8 mouse cellular contexts compared by ENCODE assay signal in the genomic region with DNA sequence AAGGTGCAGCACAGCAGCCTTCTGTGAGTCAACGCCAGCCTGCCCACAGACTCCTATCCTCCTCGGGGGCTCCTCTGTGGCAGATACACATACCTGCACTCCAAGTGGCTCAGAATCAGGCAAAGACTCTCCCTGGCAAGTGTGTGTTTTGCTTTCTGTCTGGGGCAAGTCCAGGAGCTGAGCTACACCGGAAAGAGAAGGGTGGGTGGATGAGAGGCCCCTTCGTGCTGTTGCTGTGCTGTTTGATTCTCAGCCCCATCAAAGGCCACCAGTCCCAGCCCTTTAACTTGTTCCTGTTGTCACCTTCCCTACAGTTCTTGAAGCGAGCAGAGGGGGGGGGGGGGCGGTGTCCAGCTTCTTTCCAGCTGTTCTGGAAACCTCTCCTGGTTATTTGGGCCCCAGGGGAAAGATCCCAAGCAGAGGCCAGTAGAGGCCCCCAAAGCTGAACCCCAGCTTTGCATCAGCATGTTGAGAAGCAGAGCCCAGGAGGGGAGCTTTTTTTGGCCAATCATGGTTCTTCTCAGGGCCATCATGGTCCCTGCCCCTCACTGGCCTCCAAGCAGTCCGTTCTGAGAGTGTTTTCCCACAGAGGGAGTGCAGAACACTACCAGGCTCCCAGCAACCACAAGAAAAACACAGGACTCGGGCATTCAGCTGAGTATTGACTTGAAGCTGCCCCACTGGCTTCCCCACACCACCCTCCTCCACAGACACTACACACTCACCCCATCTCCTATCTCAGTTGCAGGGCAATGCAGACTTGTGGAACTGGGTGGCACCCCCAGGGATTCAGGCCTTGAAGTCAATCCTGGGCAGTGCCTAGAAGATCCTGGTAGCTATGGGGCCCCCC. TPM values are rescaled to one million over a fixed set of nuclear protein-coding genes. Genes with fewer than 3 reads are reported as not detected.
DNase-seq lines count a peak whose midpoint lies in the region; ATAC-seq and TF ChIP-seq lines count a peak whose summit lies in the region.

No protein-coding gene starts in this region.

- H3K27ac ChIP-seq in heart, adult 2 months, result peak overlapping the region; percentile 43
- H3K27ac ChIP-seq in embryonic fibroblast, embryonic 13.5 days (ENCODE audit: insufficient read depth, low read length), result no peak overlapping the region
- 0 out of 2 replicates have a peak overlapping the region, but pooled peaks have one; percentile 9 for H3K27ac ChIP-seq in liver, embryonic 15.5 days (replicated peaks)
- no peak overlapping the region for H3K27ac ChIP-seq in forebrain, embryonic 16.5 days (ENCODE audit: low read length)

- peak overlapping the region; percentile 1; the same call in 1 of the 2 replicates for H3K9ac ChIP-seq in heart, adult 2 months (ENCODE audit: low read depth, low read length)
- H3K9ac ChIP-seq in liver, embryonic 15.5 days, result no peak overlapping the region
- no peak overlapping the region for H3K9ac ChIP-seq in forebrain, embryonic 16.5 days (replicated peaks; ENCODE audit: low read depth, low read length)

- no peaks in the 10 kb centered on the region for H3K4me1 ChIP-seq in heart, adult 2 months (ENCODE audit: control insufficient read depth, insufficient read depth, low read length)
- H3K4me1 ChIP-seq in embryonic fibroblast, embryonic 13.5 days (ENCODE audit: control insufficient read depth, insufficient read depth, low read length), result no peaks in the 10 kb centered on the region
- H3K4me1 ChIP-seq in liver, embryonic 15.5 days (replicated peaks), result peaks cover 34% of the 10 kb centered on the region
- no peaks in the 10 kb centered on the region for H3K4me1 ChIP-seq in forebrain, embryonic 16.5 days (replicated peaks; ENCODE audit: control insufficient read depth, insufficient read depth, low read length)

- no peaks in the 10 kb centered on the region for H3K36me3 ChIP-seq in heart, adult 2 months (ENCODE audit: control insufficient read depth, insufficient read depth, low read length)
- no peaks in the 10 kb centered on the region for H3K36me3 ChIP-seq in C2C12 (ENCODE audit: control insufficient read depth, insufficient read depth)
- no peaks in the 10 kb centered on the region for H3K36me3 ChIP-seq in liver, embryonic 15.5 days (replicated peaks)
- H3K36me3 ChIP-seq in forebrain, embryonic 16.5 days (ENCODE audit: control insufficient read depth, insufficient read depth), result no peaks in the 10 kb centered on the region

- intact Hi-C loops in heart, adult 2 months (cut with DNase I), result loop anchor here (10.0 kb wide), 1 partner anchor 386 kb away; no protein-coding TSS in a partner anchor

- H3K9me3 ChIP-seq in liver, embryonic 15.5 days (replicated peaks), result no peaks in the 10 kb centered on the region
- H3K9me3 ChIP-seq in forebrain, embryonic 16.5 days (ENCODE audit: control insufficient read depth, low read length), result no peaks in the 10 kb centered on the region

- DNase-seq in heart, adult 2 months, result peak; percentile 26 to 39
- no peak for DNase-seq in heart, adult 8-10 months (ENCODE audit: low spot score)
- no peak for DNase-seq in layer of hippocampus, postnatal 10 days (ENCODE audit: low spot score in 2 of 2)

- 36% methylated on average over 8 of the region's 8 CpGs for WGBS in heart, adult 2 months
- 24% methylated on average over 8 of the region's 8 CpGs for WGBS in liver, embryonic 15.5 days (ENCODE audit: insufficient replicate concordance)
- 43% methylated on average over 8 of the region's 8 CpGs for WGBS in forebrain, embryonic 16.5 days

- no peaks in the 10 kb centered on the region for H3K27me3 ChIP-seq in heart, adult 2 months (ENCODE audit: control insufficient read depth, insufficient read depth, low read length)
- H3K27me3 ChIP-seq in C2C12 (ENCODE audit: control insufficient read depth, insufficient read depth, insufficient read length), result no peaks in the 10 kb centered on the region
- no peaks in the 10 kb centered on the region for H3K27me3 ChIP-seq in liver, embryonic 15.5 days
- no peaks in the 10 kb centered on the region for H3K27me3 ChIP-seq in forebrain, embryonic 16.5 days (replicated peaks; ENCODE audit: control insufficient read depth, insufficient read depth, low read length)

- H3K79me3 ChIP-seq in C2C12 (ENCODE audit: low read depth), result no peaks in the 10 kb centered on the region

- H3ac ChIP-seq in C2C12 (ENCODE audit: control insufficient read depth, insufficient read length, low read depth), result peak overlapping the region; percentile 24

- TF ChIP-seq EP300 in heart, adult 2 months (IDR thresholded peaks at IDR 0.05; ENCODE audit: insufficient read depth, low read depth, low read length), result no peak

- H3K4me3 ChIP-seq in heart, adult 2 months, result peak overlapping the region; percentile 36
- peak overlapping the region; percentile 29 for H3K4me3 ChIP-seq in C2C12 (ENCODE audit: insufficient read depth, poor library complexity, severe bottlenecking)
- peak overlapping the region; percentile 62 for H3K4me3 ChIP-seq in embryonic fibroblast, embryonic 13.5 days (ENCODE audit: insufficient read depth, low read length)
- H3K4me3 ChIP-seq in liver, embryonic 15.5 days (replicated peaks), result peak overlapping the region; percentile 33
- H3K4me3 ChIP-seq in forebrain, embryonic 16.5 days (replicated peaks; ENCODE audit: low read length), result no peak overlapping the region

- no peak for ATAC-seq in liver, embryonic 15.5 days (ENCODE audit: insufficient read depth)
- no peak for ATAC-seq in frontal cortex, adult (ENCODE audit: low TSS enrichment)
- ATAC-seq in forebrain, embryonic 16.5 days, result no peak

- no peak for TF ChIP-seq CTCF in heart, adult 2 months (IDR thresholded peaks at IDR 0.05)
- TF ChIP-seq CTCF in C2C12 (IDR thresholded peaks at IDR 0.05; ENCODE audit: control insufficient read depth, insufficient read depth, insufficient read length), result no peak
- no peak for TF ChIP-seq CTCF in embryonic fibroblast, embryonic 13.5 days (IDR thresholded peaks at IDR 0.05; ENCODE audit: borderline replicate concordance, insufficient read depth, low read length)

- no peak for TF ChIP-seq POLR2A in heart, adult 2 months (IDR thresholded peaks at IDR 0.05; ENCODE audit: insufficient read depth, low read depth, low read length)
- no peak; the same call in 1 of the 2 replicates for TF ChIP-seq POLR2A in embryonic fibroblast, embryonic 13.5 days (IDR thresholded peaks at IDR 0.05; ENCODE audit: low read depth, low read length)

- H3K4me2 ChIP-seq in liver, embryonic 15.5 days, result peak overlapping the region; percentile 49
- no peak overlapping the region for H3K4me2 ChIP-seq in forebrain, embryonic 16.5 days (ENCODE audit: low read length)

- H3K79me2 ChIP-seq in heart, adult 2 months (replicated peaks; ENCODE audit: control insufficient read depth, insufficient read depth, low read length), result no peaks in the 10 kb centered on the region
- H3K79me2 ChIP-seq in C2C12 (ENCODE audit: control insufficient read depth, insufficient read depth), result no peaks in the 10 kb centered on the region

TF ChIP-seq in C2C12, 6 proteins besides CTCF, POLR2A, EP300 and RAD21:
- TF ChIP-seq MYOG (IDR thresholded peaks at IDR 0.05; ENCODE audit: control insufficient read depth, extremely low read depth, insufficient read length) (no peak), CEBPB (IDR thresholded peaks at IDR 0.05; ENCODE audit: low read depth) (no peak)

RNA-seq across cellular contexts. Expression of gene Ikbke, which starts 0.6 kb away (rescaled TPM):
- total RNA-seq in heart, adult 2 months (2021), result 1 to 10 TPM; 1.5 TPM
- 3.4 and 4.7 TPM in 2 replicates for polyA plus RNA-seq in heart, adult 2 months (2012; rRNA removed)
- 1 to 10 TPM in 3 of 4 experiments, under 1 TPM in 1; 0.95 to 1.4 (median 1.1) TPM for total RNA-seq in heart, adult 8-10 months (2022)
- polyA plus RNA-seq in C2C12 (2012; fragmentation: generic; extraction: Trizol), result 1.4 TPM
- 14.6 and 16.2 TPM in 2 replicates for polyA plus RNA-seq in embryonic fibroblast, embryonic 13.5 days (2011; ENCODE audit: insufficient read length, low read depth, missing spikeins)
- 6.6 and 9.7 TPM in 2 replicates for polyA plus RNA-seq in liver, embryonic 15.5 days (2015; fragmentation: Nextera tagmentation; extraction: Ambion mirVana)
- total RNA-seq in layer of hippocampus, postnatal 10 days (2021), result 1 to 10 TPM; 2.5 to 3.6 TPM
- 0.40 and 0.91 TPM in 2 replicates for polyA plus RNA-seq in forebrain, embryonic 16.5 days (2015; fragmentation: Nextera tagmentation; extraction: Ambion mirVana)

RNA-seq across cellular contexts. Expression of gene Rassf5, which starts 33.8 kb away (rescaled TPM):
- total RNA-seq in heart, adult 2 months (2021), result 1 to 10 TPM; 1.7 to 2.3 TPM
- 1.6 and 2.0 TPM in 2 replicates for polyA plus RNA-seq in heart, adult 2 months (2012; rRNA removed)
- total RNA-seq in heart, adult 8-10 months (2022), result 1 to 10 TPM; 1.4 to 2.6 (median 1.5) TPM
- 2.3 TPM for polyA plus RNA-seq in C2C12 (2012; fragmentation: generic; extraction: Trizol)
- polyA plus RNA-seq in embryonic fibroblast, embryonic 13.5 days (2011; ENCODE audit: insufficient read length, low read depth, missing spikeins), result 11.6 and 15.7 TPM in 2 replicates
- polyA plus RNA-seq in liver, embryonic 15.5 days (2015; fragmentation: Nextera tagmentation; extraction: Ambion mirVana), result 6.1 and 6.7 TPM in 2 replicates
- total RNA-seq in layer of hippocampus, postnatal 10 days (2021), result 10 to 100 TPM; 20.0 to 21.0 TPM
- 1.9 and 2.5 TPM in 2 replicates for polyA plus RNA-seq in forebrain, embryonic 16.5 days (2015; fragmentation: Nextera tagmentation; extraction: Ambion mirVana)

Comparison
In these comparisons a context has a peak if more than half of its experiments do, and no peak if none do; other contexts are left out.
1. DNase-seq: peak in heart, adult 2 months (2 of 2); none in heart, adult 8-10 months (single experiment) and layer of hippocampus, postnatal 10 days (0 of 2).
2. H3K27ac ChIP-seq: peak in heart, adult 2 months (single experiment) and liver, embryonic 15.5 days (single experiment); none in embryonic fibroblast, embryonic 13.5 days (single experiment) and forebrain, embryonic 16.5 days (single experiment).